Mouse (Mus musculus): ENCODE measurements at regions not wholly inside any gene's neighbourhood (a gene's known extent, or its start where the extent isn't known, plus 50 kb on each side); places are given as distances from the start of the nearest gene placed in this dataset.

- DNase-seq (ENCODE audit: low spot score): no peak
Measured at GRCm38 (mm10) chr3:56590071-56590470, 406.6 kb upstream of the Nbea start.

- no peak for DNase-seq (ENCODE audit: low spot score)
Measured at GRCm38 (mm10) chr3:56575422-56575821, 391.9 kb upstream of the Nbea start.

GRCm38 (mm10) chr3:56536178-56536577, 352.7 kb upstream of the Nbea start:
- no peak for DNase-seq (ENCODE audit: low spot score)

DNA sequence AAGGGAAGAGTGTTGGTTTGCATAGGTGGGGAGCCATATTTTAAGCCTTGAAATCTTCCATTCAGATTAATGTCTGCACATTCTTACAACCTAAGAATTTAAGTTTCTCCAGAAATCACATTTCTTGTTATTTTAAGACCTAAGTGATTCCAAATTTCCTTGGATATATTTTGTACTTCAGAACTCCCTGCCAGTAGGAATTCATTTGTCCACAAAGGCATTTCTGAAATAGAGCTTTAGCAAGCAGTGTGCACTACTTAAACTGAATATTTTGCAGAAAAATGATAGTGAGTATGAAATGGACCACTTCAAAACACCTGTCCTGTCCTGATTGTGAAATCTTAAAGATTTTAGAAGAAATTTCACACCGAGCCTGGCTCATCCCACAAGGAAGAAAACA, 320.9 kb upstream of the Nbea start:
- DNase-seq (ENCODE audit: low spot score): no peak

DNA sequence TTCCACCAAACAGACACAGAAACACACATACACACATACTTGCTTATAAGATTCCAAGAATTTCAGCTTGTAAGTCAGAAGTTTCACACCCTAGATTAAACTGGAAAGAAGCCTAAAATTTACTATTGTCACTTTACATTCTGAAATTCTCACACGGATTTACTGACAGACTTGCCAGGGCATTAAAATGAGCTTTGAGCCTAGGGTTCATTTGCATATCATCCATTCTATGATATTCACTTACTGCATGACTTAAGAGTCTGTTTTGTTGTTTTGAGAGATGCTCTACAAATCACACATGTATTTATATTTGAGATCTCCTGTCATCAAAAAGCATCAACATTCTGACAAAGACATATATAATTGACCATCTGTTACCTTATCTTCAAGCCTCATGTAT, 315.8 kb upstream of the Nbea start:
- no peak for DNase-seq (ENCODE audit: low spot score)

- no peak for DNase-seq (ENCODE audit: low spot score)
Measured at GRCm38 (mm10) chr3:56493937-56494336, 310.4 kb upstream of the Nbea start.

- no peak for DNase-seq (ENCODE audit: low spot score)
Measured at GRCm38 (mm10) chr3:56489154-56489553, 305.7 kb upstream of the Nbea start.

DNA sequence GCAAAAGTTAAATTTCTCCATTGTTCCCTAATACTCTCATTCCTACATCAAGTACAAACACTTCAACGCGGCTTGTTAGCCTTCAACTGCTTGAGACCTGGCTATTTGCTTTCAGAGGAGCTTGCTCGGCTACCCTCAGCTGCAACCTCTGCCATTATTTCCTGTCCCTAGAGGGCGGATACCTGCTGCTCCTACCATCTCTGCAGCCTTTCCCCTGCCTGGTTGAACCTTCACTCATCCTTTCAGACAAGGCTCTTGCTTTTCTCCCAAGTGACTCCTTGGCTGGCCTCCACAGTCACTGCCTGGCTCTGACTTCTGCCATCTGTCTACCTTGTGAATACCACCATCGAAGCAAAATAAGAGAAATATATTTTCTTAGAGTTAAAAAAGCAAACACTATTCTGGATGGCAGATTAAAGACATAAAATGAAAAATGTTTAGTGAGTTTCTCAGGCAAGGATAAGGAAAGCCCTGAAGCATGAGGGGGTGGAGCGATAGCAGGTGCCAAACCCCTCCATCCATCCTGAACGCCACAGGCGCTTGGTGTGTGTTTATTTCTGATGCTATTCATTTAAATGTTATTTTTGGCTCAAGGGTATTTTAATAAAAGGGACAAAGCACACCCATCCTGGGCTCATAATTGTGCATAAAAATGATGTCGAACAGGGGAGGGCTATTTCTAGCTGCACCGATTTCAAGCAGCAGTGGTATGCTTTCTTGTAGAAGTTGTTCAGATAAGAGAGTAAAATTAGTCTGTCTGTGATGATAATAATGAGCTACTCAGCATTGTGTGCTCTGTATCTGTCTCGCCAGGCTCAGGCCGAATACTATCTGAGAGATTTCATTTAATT, 302.3 kb upstream of the Nbea start:
- DNase-seq (ENCODE audit: low spot score): no peak

- DNase-seq (ENCODE audit: low spot score): no peak
Measured at GRCm38 (mm10) chr3:56484096-56484495, 300.6 kb upstream of the Nbea start.

GRCm38 (mm10) chr3:56483370-56483769, 299.9 kb upstream of the Nbea start:
- no peak for DNase-seq (ENCODE audit: low spot score)

DNA sequence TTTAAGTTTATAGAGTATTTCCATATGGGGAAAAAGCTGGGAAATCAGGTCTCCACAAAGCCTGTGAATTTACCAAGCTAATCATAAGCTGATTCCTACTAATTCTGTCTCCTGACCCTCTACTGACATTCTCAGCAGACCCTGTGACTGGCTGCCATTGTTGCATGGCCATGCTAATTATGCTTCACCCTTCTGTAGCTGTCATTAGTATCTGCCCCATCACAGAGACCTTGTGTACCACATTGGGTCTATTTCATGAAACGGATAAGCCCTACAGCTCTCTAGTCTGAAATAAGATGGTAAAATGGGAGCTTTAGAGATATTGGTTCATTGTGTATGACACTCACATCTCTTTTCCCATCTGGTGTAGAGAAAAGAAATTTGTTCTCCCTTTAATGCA, 296.0 kb upstream of the Nbea start:
- DNase-seq (ENCODE audit: low spot score): no peak

GRCm38 (mm10) chr3:56478544-56479140, 295.1 kb upstream of the Nbea start:
- DNase-seq (ENCODE audit: low spot score): no peak

- DNase-seq (ENCODE audit: low spot score): no peak
Measured at GRCm38 (mm10) chr3:56475529-56476527, 292.3 kb upstream of the Nbea start.

- no peak for DNase-seq (ENCODE audit: low spot score)
Measured at GRCm38 (mm10) chr3:56472651-56473050, 289.1 kb upstream of the Nbea start.

- DNase-seq (ENCODE audit: low spot score): no peak
Measured at GRCm38 (mm10) chr3:56471823-56472222, 288.3 kb upstream of the Nbea start.

GRCm38 (mm10) chr3:56471185-56471584, 287.7 kb upstream of the Nbea start:
- DNase-seq (ENCODE audit: low spot score): no peak

GRCm38 (mm10) chr3:56457625-56458024, 274.1 kb upstream of the Nbea start:
- no peak for DNase-seq (ENCODE audit: low spot score)

DNA sequence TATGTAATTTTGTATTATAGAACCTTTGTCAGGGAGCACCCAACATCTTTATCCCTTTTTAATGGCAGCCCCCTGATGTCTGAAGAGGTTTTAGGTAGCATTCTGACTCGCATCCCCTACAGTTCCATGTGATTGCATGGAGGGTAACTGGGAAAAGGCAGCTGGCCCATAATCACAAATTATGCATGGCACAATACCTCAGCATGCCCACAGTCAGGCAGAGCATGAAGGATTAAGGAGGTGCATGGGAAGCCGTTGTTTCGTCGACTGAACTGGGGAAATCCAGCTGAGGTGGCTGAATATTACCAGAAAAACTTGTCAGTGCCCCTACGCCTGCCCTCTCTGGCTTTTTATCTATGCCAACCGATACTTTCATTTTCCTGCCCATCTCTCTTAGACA, 272.8 kb upstream of the Nbea start:
- DNase-seq (ENCODE audit: low spot score): no peak

DNA sequence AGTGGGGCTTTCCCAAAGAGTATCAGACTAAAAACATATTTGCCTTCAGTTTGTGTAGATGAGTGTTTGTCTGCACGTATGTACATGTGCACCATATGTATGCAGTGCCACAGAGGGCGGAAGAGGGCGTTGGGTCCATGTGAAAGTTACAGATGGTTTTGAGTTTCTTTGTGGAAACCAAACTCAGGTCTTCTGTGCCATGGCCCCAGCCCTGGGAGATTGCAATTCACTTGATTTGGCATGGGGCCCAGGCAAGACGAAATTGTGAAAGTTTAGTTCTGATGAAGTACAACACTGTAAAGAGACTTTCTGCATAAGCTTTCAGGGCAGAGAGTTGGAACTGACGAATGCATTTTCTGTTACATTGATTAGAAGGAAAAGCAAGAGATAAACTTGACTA, 255.4 kb upstream of the Nbea start:
- DNase-seq (ENCODE audit: low spot score): no peak

GRCm38 (mm10) chr3:56438020-56438747, 254.7 kb upstream of the Nbea start:
- DNase-seq (ENCODE audit: low spot score): no peak

DNA sequence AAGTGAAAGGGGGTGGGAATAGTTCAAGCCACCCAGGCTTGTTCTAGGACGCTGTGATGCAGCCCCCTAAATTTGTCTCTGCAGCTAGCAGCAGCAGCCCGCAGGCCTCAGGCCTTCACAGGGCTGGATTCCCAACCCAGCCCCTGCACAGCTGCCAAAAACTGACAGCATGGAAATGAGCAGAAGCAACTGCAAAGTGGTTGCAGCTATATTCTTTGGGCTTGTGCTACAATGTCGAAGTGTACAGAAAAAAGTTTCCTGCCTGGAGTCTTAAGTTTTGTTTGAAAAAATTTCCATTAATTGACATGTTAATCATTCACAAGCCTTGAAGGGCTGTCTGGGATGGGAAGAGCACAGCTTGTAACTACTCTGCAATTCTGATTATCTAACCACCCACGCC, 253.6 kb upstream of the Nbea start:
- DNase-seq (ENCODE audit: low spot score): peak; percentile 12

DNA sequence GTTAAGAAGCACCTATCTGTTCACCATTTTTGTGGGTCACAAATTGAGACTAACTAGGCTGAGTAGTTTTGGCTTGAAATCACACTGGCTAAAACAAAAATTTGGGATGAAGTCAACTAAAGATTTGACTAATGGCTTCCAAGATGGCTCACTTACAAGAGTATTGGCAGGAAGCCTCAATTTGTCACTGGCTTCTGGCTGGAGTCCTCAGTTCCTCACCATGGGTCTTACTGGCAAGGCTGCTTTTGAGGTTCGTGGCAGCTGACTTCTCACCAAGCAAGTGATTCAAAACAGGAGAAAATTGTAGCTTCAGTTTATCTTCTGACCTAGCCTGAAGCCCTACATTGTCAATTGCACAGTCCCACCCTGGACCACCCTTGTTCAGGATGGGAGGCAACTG, 250.0 kb upstream of the Nbea start:
- no peak for DNase-seq (ENCODE audit: low spot score)
